Mouse (Mus musculus): ENCODE results near the gene Tm7sf2.

DNA sequence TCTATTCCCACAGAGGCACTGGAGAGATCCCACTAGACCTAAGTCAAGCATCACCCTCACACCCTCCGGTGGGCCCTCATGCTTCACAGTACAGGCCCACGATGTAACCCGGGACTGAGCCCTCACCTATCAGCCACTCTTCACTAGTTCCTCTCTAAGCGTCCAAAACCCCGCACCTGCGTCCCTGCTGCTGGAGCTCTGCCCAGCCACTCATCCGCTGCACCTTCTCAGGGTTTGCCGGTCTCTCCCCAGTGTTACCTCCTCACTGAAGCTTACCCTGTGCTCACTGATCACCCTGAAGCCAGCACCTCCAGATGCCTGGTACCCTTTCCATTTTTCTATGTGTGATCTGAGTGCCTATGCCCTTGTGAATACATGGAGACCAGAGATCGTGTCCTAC is 25.9 kb downstream of the Tm7sf2 start:
- TF ChIP-seq POLR2A (IDR thresholded peaks at IDR 0.05; ENCODE audit: insufficient read depth, low read depth, low read length) (no peak), CTCF (IDR thresholded peaks at IDR 0.05; ENCODE audit: insufficient read depth, low read depth, low read length) (no peak)

All from olfactory bulb, adult 2 months (tissue).